Mouse (Mus musculus): Measurements from ENCODE around the gene Rpl13a. TPM values are rescaled to one million over a fixed set of nuclear protein-coding genes. Genes with fewer than 3 reads are reported as not detected.
A peak's percentile ranks its signal among the peaks of the same experiment; 100 is the strongest.

Gene Rpl13a
- polyA plus RNA-seq, 1 experiment from 2014 or later, result 606 TPM

GRCm38 (mm10) chr7:45141914-45142313 lies 13.4 kb upstream of the Rpl13a start:
- Histone ChIP-seq H3K4me1 (no peaks in the 10 kb centered on the region), H3K4me3 (no peak overlapping the region), H3K36me3 (replicated peaks) (no peaks in the 10 kb centered on the region), H3K4me2 (no peak overlapping the region), H3K27ac (no peak overlapping the region), H3K9me3 (no peaks in the 10 kb centered on the region), H3K27me3 (replicated peaks) (no peaks in the 10 kb centered on the region), H3K9ac (no peak overlapping the region)
- ATAC-seq (replicated peaks), result no peak
- 91% methylated on average over 5 of the region's 5 CpGs for WGBS

- Histone ChIP-seq H3K27ac (no peak overlapping the region), H3K4me3 (no peak overlapping the region), H3K4me2 (no peak overlapping the region), H3K9me3 (no peaks in the 10 kb centered on the region), H3K9ac (no peak overlapping the region), H3K4me1 (peaks cover 2% of the 10 kb centered on the region; the same call in 1 of the 2 replicates), H3K36me3 (replicated peaks) (no peaks in the 10 kb centered on the region), H3K27me3 (replicated peaks) (no peaks in the 10 kb centered on the region)
- 91% methylated on average over 3 of the region's 3 CpGs for WGBS
- ATAC-seq (replicated peaks), result no peak
Measured at GRCm38 (mm10) chr7:45141319-45141718, 12.8 kb upstream of the Rpl13a start.

- Histone ChIP-seq H3K36me3 (replicated peaks) (no peaks in the 10 kb centered on the region), H3K9me3 (no peaks in the 10 kb centered on the region), H3K9ac (no peak overlapping the region), H3K4me1 (peaks cover 8% of the 10 kb centered on the region; the same call in 1 of the 2 replicates), H3K4me2 (no peak overlapping the region), H3K4me3 (no peak overlapping the region), H3K27ac (no peak overlapping the region), H3K27me3 (replicated peaks) (no peaks in the 10 kb centered on the region)
- WGBS, result 81% methylated on average over 8 of the region's 8 CpGs
- ATAC-seq (replicated peaks), result no peak
Measured at GRCm38 (mm10) chr7:45139904-45140723, 11.6 kb upstream of the Rpl13a start.

GRCm38 (mm10) chr7:45138403-45138802 lies 9.8 kb upstream of the Rpl13a start:
- no peaks in the 10 kb centered on the region for H3K9me3 ChIP-seq
- no peak overlapping the region for H3K27ac ChIP-seq
- no peak overlapping the region for H3K4me2 ChIP-seq
- no peaks in the 10 kb centered on the region for H3K27me3 ChIP-seq (replicated peaks)
- ATAC-seq (replicated peaks), result no peak
- no peak overlapping the region for H3K9ac ChIP-seq
- peaks cover 8% of the 10 kb centered on the region; the same call in 1 of the 2 replicates for H3K4me1 ChIP-seq
- no peak overlapping the region for H3K4me3 ChIP-seq
- H3K36me3 ChIP-seq (replicated peaks), result no peaks in the 10 kb centered on the region
- WGBS, result 84% methylated on average over 1 of the region's 1 CpGs

GRCm38 (mm10) chr7:45137171-45138006 lies 8.8 kb upstream of the Rpl13a start:
- WGBS, result 83% methylated on average over 12 of the region's 12 CpGs
- Histone ChIP-seq H3K4me3 (no peak overlapping the region), H3K9me3 (no peaks in the 10 kb centered on the region), H3K27me3 (replicated peaks) (no peaks in the 10 kb centered on the region), H3K4me2 (no peak overlapping the region), H3K27ac (no peak overlapping the region), H3K9ac (no peak overlapping the region), H3K4me1 (peaks cover 8% of the 10 kb centered on the region; the same call in 1 of the 2 replicates), H3K36me3 (replicated peaks) (no peaks in the 10 kb centered on the region)
- ATAC-seq (replicated peaks), result no peak

GRCm38 (mm10) chr7:45135993-45136567 lies 7.5 kb upstream of the Rpl13a start, which contains the start of the genes Gm45713 and Flt3l:
Gene Gm45713 (minus strand): TSS chr7:45136231.
Gene Flt3l (minus strand): TSS chr7:45136432.
- H3K9me3 ChIP-seq, result no peaks in the 10 kb centered on the region
- H3K4me2 ChIP-seq, result peak within 1 kb of the TSS; percentile 61
- H3K9ac ChIP-seq, result peak within 1 kb of the TSS; percentile 41; the same call in 1 of the 2 replicates
- no peak within 1 kb of the TSS for H3K27ac ChIP-seq
- no peaks in the 10 kb centered on the region for H3K36me3 ChIP-seq (replicated peaks)
- H3K27me3 ChIP-seq (replicated peaks), result no peaks in the 10 kb centered on the region
- H3K4me3 ChIP-seq, result peak within 1 kb of the TSS; percentile 38
- ATAC-seq (replicated peaks), result peak; percentile 79
- H3K4me1 ChIP-seq, result peaks cover 8% of the 10 kb centered on the region; the same call in 1 of the 2 replicates
- 4% methylated on average over 29 of the region's 29 CpGs for WGBS

DNA sequence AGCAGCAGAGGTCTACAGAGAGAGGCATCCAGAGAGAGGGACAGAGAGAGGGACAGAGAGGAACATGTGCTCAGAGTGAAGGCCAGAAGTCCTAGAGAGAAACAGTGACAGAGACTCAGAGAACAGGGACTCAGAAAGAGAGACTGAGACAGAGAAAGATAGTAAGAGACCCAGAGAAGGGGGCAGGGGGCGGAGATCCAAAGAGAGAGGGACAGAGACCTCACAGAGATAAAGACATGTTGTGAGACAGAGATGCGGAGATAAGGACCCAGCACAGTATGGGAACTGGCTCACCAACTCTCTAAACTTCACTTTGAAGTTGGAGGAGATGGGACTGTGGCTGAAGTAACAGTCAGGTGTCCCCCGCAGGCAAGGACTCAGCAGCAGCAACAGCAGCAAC lies 6.8 kb upstream of the Rpl13a start:
- H3K36me3 ChIP-seq (replicated peaks), result no peaks in the 10 kb centered on the region
- no peak overlapping the region for H3K4me2 ChIP-seq
- H3K9ac ChIP-seq, result no peak overlapping the region
- peaks cover 8% of the 10 kb centered on the region; the same call in 1 of the 2 replicates for H3K4me1 ChIP-seq
- no peak overlapping the region for H3K4me3 ChIP-seq
- H3K27me3 ChIP-seq (replicated peaks), result no peaks in the 10 kb centered on the region
- no peak overlapping the region for H3K27ac ChIP-seq
- ATAC-seq (replicated peaks), result no peak
- H3K9me3 ChIP-seq, result no peaks in the 10 kb centered on the region
- WGBS, result 85% methylated on average over 3 of the region's 3 CpGs

DNA sequence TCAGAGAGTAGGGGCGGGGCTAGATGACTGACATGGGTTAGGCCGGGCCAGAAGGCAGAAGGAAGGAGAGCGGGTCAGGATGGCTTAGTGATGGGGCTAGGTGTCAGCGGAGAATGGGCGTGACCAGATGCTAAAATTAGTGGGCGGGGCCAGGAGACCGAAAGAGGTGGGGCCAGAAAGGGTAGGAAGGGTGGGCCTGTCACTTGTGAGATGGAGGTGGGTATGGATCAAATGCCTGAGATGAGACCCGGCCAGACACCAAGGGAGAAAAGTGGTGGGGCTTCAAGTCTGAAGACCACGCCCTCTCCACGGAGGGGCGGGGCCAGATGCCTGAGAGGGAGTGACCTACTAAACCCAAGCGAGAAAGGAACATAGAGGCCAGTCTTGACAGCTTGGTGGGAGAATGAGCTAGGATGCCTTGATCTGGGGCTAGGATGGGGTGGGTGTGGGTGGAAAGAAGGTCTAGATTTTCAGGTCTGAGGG lies 6.0 kb upstream of the Rpl13a start:
- Histone ChIP-seq H3K9me3 (no peaks in the 10 kb centered on the region), H3K27me3 (replicated peaks) (no peaks in the 10 kb centered on the region), H3K4me2 (no peak overlapping the region), H3K36me3 (replicated peaks) (no peaks in the 10 kb centered on the region), H3K4me3 (no peak overlapping the region), H3K27ac (no peak overlapping the region), H3K4me1 (peaks cover 10% of the 10 kb centered on the region; the same call in 1 of the 2 replicates), H3K9ac (no peak overlapping the region)
- 8% methylated on average over 12 of the region's 12 CpGs for WGBS
- no peak for ATAC-seq (replicated peaks)

GRCm38 (mm10) chr7:45133446-45134159 lies 5.0 kb upstream of the Rpl13a start:
- peaks cover 16% of the 10 kb centered on the region; the same call in 1 of the 2 replicates for H3K4me1 ChIP-seq
- WGBS, result 75% methylated on average over 8 of the region's 8 CpGs
- no peak overlapping the region for H3K4me3 ChIP-seq
- no peak overlapping the region for H3K27ac ChIP-seq
- no peak for ATAC-seq (replicated peaks)
- no peak overlapping the region for H3K4me2 ChIP-seq
- no peaks in the 10 kb centered on the region for H3K9me3 ChIP-seq
- no peaks in the 10 kb centered on the region for H3K27me3 ChIP-seq (replicated peaks)
- H3K9ac ChIP-seq, result no peak overlapping the region
- no peaks in the 10 kb centered on the region for H3K36me3 ChIP-seq (replicated peaks)

- 79% methylated on average over 11 of the region's 11 CpGs for WGBS
- H3K27ac ChIP-seq, result no peak overlapping the region
- no peaks in the 10 kb centered on the region for H3K27me3 ChIP-seq (replicated peaks)
- peaks cover 25% of the 10 kb centered on the region for H3K4me1 ChIP-seq
- no peaks in the 10 kb centered on the region for H3K9me3 ChIP-seq
- ATAC-seq (replicated peaks), result no peak
- H3K9ac ChIP-seq, result no peak overlapping the region
- peaks cover 5% of the 10 kb centered on the region; the same call in 1 of the 2 replicates for H3K36me3 ChIP-seq (replicated peaks)
- H3K4me3 ChIP-seq, result no peak overlapping the region
- H3K4me2 ChIP-seq, result no peak overlapping the region
Measured at GRCm38 (mm10) chr7:45131850-45132249, 3.3 kb upstream of the Rpl13a start.

DNA sequence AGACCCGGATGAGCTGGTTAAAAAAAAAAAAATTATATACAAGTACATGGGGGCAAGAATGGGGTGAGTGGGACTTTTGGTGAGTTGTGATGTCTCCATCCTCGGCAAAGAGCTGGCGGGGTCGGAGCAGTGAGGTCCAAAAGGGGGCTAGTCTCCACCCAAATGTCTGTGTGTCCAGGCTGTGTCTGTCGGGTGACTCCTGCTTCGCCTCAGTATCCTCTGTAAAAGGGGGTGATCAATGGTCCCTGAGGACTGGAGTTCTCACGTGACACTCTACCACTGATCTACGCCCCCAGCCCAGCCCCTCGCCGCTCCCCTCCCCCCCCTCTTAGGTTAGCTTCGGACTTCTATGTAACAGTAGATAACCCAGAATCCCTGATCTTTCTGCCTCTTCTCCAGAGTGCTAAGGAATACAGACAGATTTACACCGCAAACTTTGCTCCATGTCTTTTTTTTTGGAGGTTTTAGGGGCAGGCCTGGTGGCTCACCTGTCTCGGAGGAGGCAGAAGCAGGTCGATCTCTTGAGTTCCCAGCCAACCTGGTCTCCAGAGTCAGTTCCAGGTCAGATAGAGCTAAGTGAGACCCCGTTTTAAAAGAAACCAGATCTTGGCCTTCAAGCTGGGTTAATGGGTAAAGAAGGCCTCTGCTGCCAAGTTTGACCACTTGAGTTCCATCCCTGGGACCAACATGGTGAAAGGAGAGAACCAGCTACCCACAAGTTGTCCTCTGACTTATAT lies 1.4 kb upstream of the Rpl13a start:
- Histone ChIP-seq H3K4me1 (peaks cover 35% of the 10 kb centered on the region), H3K9me3 (no peaks in the 10 kb centered on the region), H3K27me3 (replicated peaks) (no peaks in the 10 kb centered on the region), H3K27ac (peak overlapping the region; percentile 93; the same call in 1 of the 2 replicates), H3K36me3 (replicated peaks) (peaks cover 23% of the 10 kb centered on the region), H3K9ac (no peak overlapping the region), H3K4me2 (peak overlapping the region; percentile 64), H3K4me3 (peak overlapping the region; percentile 66)
- WGBS, result 55% methylated on average over 15 of the region's 15 CpGs
- no peak for ATAC-seq (replicated peaks)

Measured in midbrain, embryonic 15.5 days (tissue).